Mouse (Mus musculus) C2C12 (cell line): ENCODE measurements around the gene Wasf1. TPM values are rescaled to one million over a fixed set of nuclear protein-coding genes. Genes with fewer than 3 reads are reported as not detected.

ENCODE experiments used
- H3K27me3 ChIP-seq: one replicate; pipeline ENCODE4 v1.6.1; 2011; ENCODE audit not compliant: control insufficient read depth, insufficient read depth, insufficient read length
- H3K36me3 ChIP-seq: one replicate; pipeline ENCODE4 v1.6.1; 2011; ENCODE audit not compliant: control insufficient read depth, insufficient read depth
- H3K4me3 ChIP-seq: one replicate; pipeline ENCODE4 v1.5.1; 2011; ENCODE audit warnings: mild to moderate bottlenecking, control low read depth; ENCODE audit not compliant: poor library complexity, insufficient read depth, severe bottlenecking
- H3K79me2 ChIP-seq: one replicate; pipeline ENCODE4 v1.6.1; 2011; ENCODE audit not compliant: control insufficient read depth, insufficient read depth
- H3K79me3 ChIP-seq: one replicate; pipeline ENCODE4 v1.6.1; 2011; ENCODE audit warnings: low read depth, control low read depth
- H3ac ChIP-seq: one replicate; pipeline ENCODE3; 2011; ENCODE audit warnings: low read depth; ENCODE audit not compliant: control insufficient read depth, insufficient read length
- CEBPB ChIP-seq: IDR thresholded peaks from one replicate; pipeline ENCODE4 v1.6.1; 2011; ENCODE audit warnings: low read depth, mild to moderate bottlenecking, control low read depth, moderate library complexity
- CTCF ChIP-seq: IDR thresholded peaks from one replicate; pipeline ENCODE4 v1.5.1; 2011; ENCODE audit not compliant: control insufficient read depth, insufficient read depth, insufficient read length
- FOSL1 ChIP-seq: IDR thresholded peaks from one replicate; pipeline ENCODE4 v1.8.0; 2011; ENCODE audit warnings: mild to moderate bottlenecking, low read length; ENCODE audit not compliant: poor library complexity, insufficient read depth, severe bottlenecking
- MAX ChIP-seq: IDR thresholded peaks from one replicate; pipeline ENCODE4 v1.6.1; 2011; ENCODE audit warnings: mild to moderate bottlenecking, control low read depth
- MYOD1 ChIP-seq: IDR thresholded peaks from one replicate; pipeline ENCODE4 v1.6.1; 2011; ENCODE audit warnings: low read depth; ENCODE audit not compliant: control insufficient read depth, insufficient read length
- MYOG ChIP-seq: IDR thresholded peaks from one replicate; pipeline ENCODE4 v1.6.1; 2011; ENCODE audit not compliant: control insufficient read depth, insufficient read length; ENCODE audit errors: extremely low read depth
- USF1 ChIP-seq: IDR thresholded peaks from one replicate; pipeline ENCODE4 v1.6.1; 2011; ENCODE audit warnings: low read depth, mild to moderate bottlenecking, control low read depth, moderate library complexity
- polyA plus RNA-seq: library from polyadenylated mRNA; unstranded; fragments of >200 nt; fragmentation: generic; extraction: Trizol; gene quantifications from one replicate; pipeline ENCODE4 v1.2.1, GENCODE M21; 2012; ENCODE audit warnings: missing spikeins

The Wasf1 gene
- polyA plus RNA-seq, 1 experiment = 9.2 TPM

- no peaks in the 10 kb centered on the region for H3K79me2 ChIP-seq
- peaks cover 30% of the 10 kb centered on the region for H3K36me3 ChIP-seq
- no peaks in the 10 kb centered on the region for H3K79me3 ChIP-seq
- no peak overlapping the region for H3K4me3 ChIP-seq
- no peak overlapping the region for H3ac ChIP-seq
- no peak for TF ChIP-seq FOSL1
- no peaks in the 10 kb centered on the region for H3K27me3 ChIP-seq
Observed at GRCm38 (mm10) chr10:40936160-40936726, 53.0 kb downstream of the Wasf1 start.

DNA sequence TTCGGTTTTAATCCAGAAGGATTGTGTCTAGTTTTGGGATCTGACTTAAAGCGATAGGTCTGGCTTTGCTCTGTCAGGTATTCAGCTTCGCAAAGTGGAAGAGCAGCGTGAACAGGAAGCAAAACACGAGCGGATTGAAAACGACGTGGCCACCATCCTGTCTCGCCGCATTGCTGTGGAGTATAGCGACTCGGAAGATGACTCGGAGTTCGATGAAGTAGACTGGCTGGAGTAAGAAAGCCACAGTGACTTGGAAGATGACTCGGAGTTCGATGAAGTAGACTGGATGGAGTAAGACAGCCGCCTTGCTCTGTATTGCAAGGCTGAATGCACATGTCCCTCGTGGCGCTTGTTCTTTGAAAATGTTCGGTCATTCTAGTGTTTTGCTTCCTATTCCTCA lies 54.3 kb downstream of the Wasf1 start:
- no peaks in the 10 kb centered on the region for H3K79me3 ChIP-seq
- no peaks in the 10 kb centered on the region for H3K27me3 ChIP-seq
- H3K36me3 ChIP-seq = peaks cover 30% of the 10 kb centered on the region
- no peak overlapping the region for H3ac ChIP-seq
- H3K4me3 ChIP-seq = no peak overlapping the region
- TF ChIP-seq MAX = no peak
- TF ChIP-seq CTCF = no peak
- TF ChIP-seq CEBPB = no peak
- TF ChIP-seq USF1 = no peak
- TF ChIP-seq MYOD1 = no peak
- TF ChIP-seq MYOG = no peak
- no peak for TF ChIP-seq FOSL1
- H3K79me2 ChIP-seq = no peaks in the 10 kb centered on the region

DNA sequence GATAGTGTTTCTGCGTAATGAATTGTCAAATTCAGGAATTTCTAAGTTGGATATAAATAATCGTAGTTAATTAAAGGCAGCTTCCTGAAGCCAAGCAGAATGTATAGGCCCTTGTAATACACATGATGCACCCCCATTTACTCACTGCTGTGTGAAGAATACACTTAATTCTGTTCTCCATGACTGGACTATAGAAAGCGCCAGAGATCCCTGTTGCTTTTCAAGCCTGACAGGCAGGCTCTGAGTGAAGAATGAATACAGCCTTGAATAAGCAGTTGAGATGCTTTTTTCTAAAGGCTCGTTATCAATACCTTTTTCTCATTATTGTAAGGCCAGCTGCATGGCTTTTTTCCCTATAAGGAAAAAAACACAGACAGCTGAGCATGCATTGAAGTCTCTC lies 59.4 kb downstream of the Wasf1 start:
- no peak overlapping the region for H3K4me3 ChIP-seq
- H3K36me3 ChIP-seq = peaks cover 12% of the 10 kb centered on the region
- no peaks in the 10 kb centered on the region for H3K79me2 ChIP-seq
- no peaks in the 10 kb centered on the region for H3K27me3 ChIP-seq
- no peak for TF ChIP-seq CTCF
- no peak for TF ChIP-seq MYOD1
- no peak for TF ChIP-seq MAX
- no peak for TF ChIP-seq MYOG
- no peak for TF ChIP-seq FOSL1
- TF ChIP-seq CEBPB = no peak
- no peak overlapping the region for H3ac ChIP-seq
- H3K79me3 ChIP-seq = no peaks in the 10 kb centered on the region

DNA sequence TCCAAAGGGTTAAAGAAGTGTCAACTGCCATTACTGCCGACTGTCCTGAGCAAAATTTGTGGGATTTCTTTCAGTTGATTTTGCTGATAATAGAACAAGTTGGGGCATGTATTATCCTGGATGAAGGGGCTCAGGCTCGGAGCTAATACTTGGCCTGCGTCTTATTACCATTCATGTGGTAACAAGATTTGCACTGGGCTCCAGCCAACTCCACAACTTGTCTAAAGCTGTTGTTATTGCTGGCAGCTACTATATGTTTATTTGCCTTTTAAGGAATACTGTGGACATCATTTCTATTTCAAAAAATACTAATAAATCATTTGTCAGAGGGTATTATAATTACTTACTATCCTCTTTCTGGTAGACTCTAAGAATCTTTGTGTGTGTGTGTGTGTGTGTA lies 66.9 kb downstream of the Wasf1 start:
- TF ChIP-seq FOSL1 = no peak
- TF ChIP-seq USF1 = no peak
- TF ChIP-seq MAX = no peak
- no peak for TF ChIP-seq CEBPB
- TF ChIP-seq CTCF = no peak
- no peak for TF ChIP-seq MYOG
- TF ChIP-seq MYOD1 = no peak
- no peak overlapping the region for H3K4me3 ChIP-seq
- no peaks in the 10 kb centered on the region for H3K79me2 ChIP-seq
- H3ac ChIP-seq = no peak overlapping the region
- no peaks in the 10 kb centered on the region for H3K36me3 ChIP-seq
- no peaks in the 10 kb centered on the region for H3K79me3 ChIP-seq
- no peaks in the 10 kb centered on the region for H3K27me3 ChIP-seq

DNA sequence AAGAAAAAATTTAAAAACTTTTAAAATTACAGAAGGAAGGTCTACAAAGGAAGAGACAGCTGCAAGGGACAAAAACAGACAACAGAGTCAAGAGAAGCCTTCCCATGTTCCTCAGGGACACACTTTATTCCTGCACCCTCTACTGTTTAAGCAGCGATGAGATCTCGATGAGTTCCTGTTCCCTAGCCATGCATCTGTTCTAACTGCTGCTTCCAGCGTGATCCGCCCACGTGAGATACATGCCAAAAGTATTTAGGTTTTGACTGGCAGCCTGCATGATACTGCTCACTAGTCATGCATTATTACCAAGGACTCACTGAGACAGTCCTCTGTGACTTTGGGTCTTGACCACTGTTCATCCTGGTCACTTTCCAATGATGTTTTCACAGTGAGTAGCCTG lies 72.9 kb downstream of the Wasf1 start:
- H3K4me3 ChIP-seq = no peak overlapping the region
- H3K36me3 ChIP-seq = no peaks in the 10 kb centered on the region
- no peaks in the 10 kb centered on the region for H3K79me2 ChIP-seq
- H3K27me3 ChIP-seq = no peaks in the 10 kb centered on the region
- no peaks in the 10 kb centered on the region for H3K79me3 ChIP-seq
- no peak overlapping the region for H3ac ChIP-seq
- TF ChIP-seq USF1 = no peak
- no peak for TF ChIP-seq MYOD1
- no peak for TF ChIP-seq MAX
- no peak for TF ChIP-seq CEBPB
- no peak for TF ChIP-seq MYOG
- no peak for TF ChIP-seq CTCF
- TF ChIP-seq FOSL1 = no peak

GRCm38 (mm10) chr10:40961365-40961764 lies 78.1 kb downstream of the Wasf1 start:
- no peaks in the 10 kb centered on the region for H3K79me3 ChIP-seq
- no peaks in the 10 kb centered on the region for H3K27me3 ChIP-seq
- H3K4me3 ChIP-seq = no peak overlapping the region
- no peak overlapping the region for H3ac ChIP-seq
- no peaks in the 10 kb centered on the region for H3K36me3 ChIP-seq
- no peaks in the 10 kb centered on the region for H3K79me2 ChIP-seq
- TF ChIP-seq FOSL1 (no peak), MYOD1 (no peak), MYOG (no peak), CEBPB (no peak), USF1 (no peak), MAX (no peak), CTCF (no peak)
